Mouse (Mus musculus): ENCODE measurements at regions not wholly inside any gene's neighbourhood (a gene's known extent, or its start where the extent isn't known, plus 50 kb on each side); places are given as distances from the start of the nearest gene placed in this dataset.

DNA sequence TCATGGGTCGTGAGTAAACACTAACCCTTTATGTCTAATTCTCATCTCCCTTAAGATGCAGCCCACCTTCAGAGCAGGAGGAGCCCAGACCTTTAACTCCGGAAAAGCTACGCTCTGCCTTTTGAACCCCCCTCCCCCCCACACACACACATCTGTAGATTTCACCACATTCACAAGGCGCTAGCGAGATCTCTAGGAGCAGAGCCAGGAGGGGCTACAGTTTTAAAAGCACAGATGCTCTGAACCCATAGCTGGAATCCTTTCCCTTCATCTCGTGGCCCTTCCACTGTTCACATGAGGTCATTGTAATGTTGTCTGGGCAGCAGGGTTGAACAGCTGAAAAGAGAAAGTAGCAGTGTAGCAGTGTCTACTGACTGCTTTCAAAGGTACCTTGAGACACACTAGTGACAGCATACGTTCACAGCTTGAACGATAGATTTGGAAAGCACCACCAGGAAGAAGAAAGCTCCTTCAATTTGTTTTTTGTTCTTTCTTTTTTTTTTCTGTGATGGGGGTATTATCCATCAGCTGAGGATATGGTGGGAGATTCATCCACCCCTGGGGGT is 174.2 kb upstream of the Plxnc1 start:
- TF ChIP-seq CTCF (IDR thresholded peaks at IDR 0.05; ENCODE audit: extremely low read depth, insufficient read depth, low read length) = no peak
- TF ChIP-seq POLR2A (IDR thresholded peaks at IDR 0.05; ENCODE audit: extremely low read depth, insufficient read depth, low read length) = no peak

Data from cortical plate, adult 2 months (tissue).